Mouse (Mus musculus) stomach, postnatal 0 days (tissue): Measurements from ENCODE around the gene Acvrl1. TPM values are rescaled to one million over a fixed set of nuclear protein-coding genes. Genes with fewer than 3 reads are reported as not detected.

ENCODE experiments used
- ATAC-seq: fragments of 200-750 bp; cut with Nextera tagmentation; 2 replicates; pipeline ENCODE4 v1.8.0; 2017; ENCODE audit not compliant: low FRiP score, low TSS enrichment
- DNase-seq: peaks from one replicate; pipeline ENCODE4 v3.0.0-alpha.2; 2016; ENCODE audit warnings: low spot score
- H3K27ac ChIP-seq: fragments of 300-500 bp; sonication (generic); replicated peaks from 2 replicates; pipeline ENCODE4 v1.5.1; 2014; ENCODE audit warnings: mild to moderate bottlenecking, control low read depth
- H3K27me3 ChIP-seq: fragments of 300-500 bp; sonication (generic); 2 replicates; pipeline ENCODE4 v1.6.1; 2014; ENCODE audit warnings: low read length; ENCODE audit not compliant: control insufficient read depth, insufficient read depth
- H3K36me3 ChIP-seq: fragments of 300-500 bp; sonication (generic); 2 replicates; pipeline ENCODE4 v1.6.1; 2014; ENCODE audit warnings: low read length, mixed read lengths; ENCODE audit not compliant: control insufficient read depth, insufficient read depth
- H3K4me1 ChIP-seq: fragments of 300-500 bp; sonication (generic); replicated peaks from 2 replicates; pipeline ENCODE4 v1.6.1; 2014; ENCODE audit warnings: antibody characterized with exemption; ENCODE audit not compliant: control insufficient read depth, insufficient read depth
- H3K4me2 ChIP-seq: fragments of 300-500 bp; sonication (generic); replicated peaks from 2 replicates; pipeline ENCODE4 v1.6.1; 2014; ENCODE audit warnings: low read depth, mild to moderate bottlenecking, control low read depth, moderate library complexity
- H3K4me3 ChIP-seq: fragments of 300-500 bp; sonication (generic); 2 replicates; pipeline ENCODE4 v1.5.1; 2014; ENCODE audit warnings: low read depth, low read length, control low read depth
- H3K9ac ChIP-seq: fragments of 300-500 bp; sonication (generic); 2 replicates; pipeline ENCODE4 v1.6.1; 2014; ENCODE audit warnings: mild to moderate bottlenecking, low read length, control low read depth, mixed read lengths
- H3K9me3 ChIP-seq: fragments of 300-500 bp; sonication (generic); 2 replicates; pipeline ENCODE4 v1.6.1; 2016; ENCODE audit warnings: low read length; ENCODE audit not compliant: control insufficient read depth
- CTCF ChIP-seq: IDR thresholded peaks from 2 replicates; pipeline ENCODE4 v1.5.1; 2016; ENCODE audit warnings: antibody characterized with exemption, low read depth, mild to moderate bottlenecking, moderate library complexity
- EP300 ChIP-seq: optimal IDR thresholded peaks from 2 replicates; pipeline ENCODE3; 2016; ENCODE audit warnings: antibody characterized with exemption
- WGBS: fragments of 180-500 bp; shearing (Covaris S2); extraction: QIAGEN DNeasy Blood & Tissue Kit; methylation state at CpG from one replicate; pipeline ENCODE4 v1.1.7; 2014; 5-methylcytosine and 5-hydroxymethylcytosine counted together
- polyA plus RNA-seq: library from polyadenylated mRNA; unstranded; fragments of >200 nt; fragmentation: Nextera tagmentation; extraction: Ambion mirVana; gene quantifications from 2 replicates; pipeline ENCODE4 v1.2.1, GENCODE M21; 2015

Gene Acvrl1
- polyA plus RNA-seq, 1 experiment from 2014 or later: 15.2 TPM

DNA sequence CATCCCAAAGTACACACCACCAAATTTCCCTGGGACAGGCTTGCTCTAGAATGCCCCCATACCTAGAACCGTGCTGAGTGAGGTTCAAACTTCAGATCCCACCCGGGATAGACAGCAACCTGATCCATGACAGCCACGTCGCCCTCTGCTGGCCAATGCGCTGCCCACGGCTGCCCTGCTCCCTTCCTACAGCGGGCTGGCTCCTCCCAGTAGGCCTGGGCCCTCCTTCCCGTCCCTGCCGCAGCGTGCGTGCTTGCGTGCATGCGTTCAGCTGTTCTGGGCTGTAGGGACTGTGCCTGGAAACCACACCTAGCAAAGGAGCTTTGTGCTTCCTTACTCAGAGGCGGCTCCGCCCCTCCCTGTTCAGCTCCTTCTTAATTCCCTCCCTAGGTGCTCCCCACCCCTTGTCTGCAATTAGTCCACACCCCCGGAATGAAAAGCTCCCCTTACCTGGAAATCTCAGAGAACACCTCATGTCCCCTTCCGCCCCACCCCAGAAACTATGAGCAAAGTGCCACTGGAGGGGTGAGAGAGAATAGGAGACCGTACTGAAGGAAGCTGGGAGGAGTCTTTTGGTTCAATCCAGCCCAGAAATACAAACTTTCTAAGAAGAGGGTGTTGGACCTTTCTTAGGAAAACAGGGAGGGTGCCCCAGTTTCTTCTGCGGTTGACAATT is 17.2 kb downstream of the Acvrl1 start:
- peak overlapping the region; percentile 93 for H3K27ac ChIP-seq
- peak overlapping the region; percentile 40 for H3K4me2 ChIP-seq
- 6% methylated on average over 19 of the region's 19 CpGs for WGBS
- peaks cover 18% of the 10 kb centered on the region for H3K4me1 ChIP-seq
- peak overlapping the region; percentile 17; the same call in 1 of the 2 replicates for H3K4me3 ChIP-seq
- no peaks in the 10 kb centered on the region for H3K27me3 ChIP-seq
- TF ChIP-seq EP300 (peak; percentile 78), CTCF (peak; percentile 99)
- no peaks in the 10 kb centered on the region; the same call in 1 of the 2 replicates for H3K36me3 ChIP-seq
- peak overlapping the region; percentile 27; the same call in 1 of the 2 replicates for H3K9ac ChIP-seq
- ATAC-seq (peak; percentile 96), DNase-seq (peak; percentile 99)
- H3K9me3 ChIP-seq: no peaks in the 10 kb centered on the region

DNA sequence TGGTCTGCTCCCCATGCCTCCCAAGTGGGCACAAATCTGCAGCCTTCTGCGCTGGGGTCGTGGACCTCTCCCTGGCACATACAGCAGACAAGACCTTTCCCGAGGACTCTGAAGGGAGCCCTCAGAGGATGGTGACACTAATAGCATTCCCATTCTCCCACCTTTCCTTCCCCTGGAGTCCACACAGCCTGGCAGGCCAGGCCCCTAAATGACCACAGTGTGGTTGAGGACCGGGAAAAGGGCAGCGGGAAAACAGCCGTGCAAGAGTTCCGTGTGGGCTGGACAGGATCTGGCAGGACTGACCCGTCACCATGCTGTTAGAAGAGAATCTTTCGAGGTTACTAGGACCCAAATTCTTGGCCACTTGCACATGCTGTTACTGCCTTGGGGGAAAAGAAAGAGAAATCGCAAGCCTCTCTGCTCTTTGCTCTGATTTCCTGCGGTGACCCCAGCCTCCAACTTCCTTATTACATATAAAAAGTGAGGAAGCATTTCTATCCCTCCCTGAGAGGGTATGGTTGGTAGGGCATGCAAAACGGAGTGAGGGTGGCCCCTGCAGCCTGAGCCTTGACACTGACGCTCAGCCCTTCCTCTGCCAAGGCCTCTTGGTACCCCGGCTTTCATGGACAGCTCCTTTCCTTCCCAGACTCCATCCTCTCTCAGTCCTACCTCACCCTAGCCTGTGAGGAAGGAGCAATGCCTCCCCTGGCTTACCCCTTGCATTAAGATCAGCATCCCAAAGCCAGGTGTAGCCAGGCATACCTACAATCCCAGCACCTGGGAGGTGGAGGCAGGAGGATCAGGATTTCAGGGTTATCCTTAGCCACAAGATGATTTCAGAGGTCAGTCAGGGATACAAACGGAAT is 18.0 kb downstream of the Acvrl1 start:
- peak overlapping the region; percentile 40 for H3K4me2 ChIP-seq
- DNase-seq (no peak), ATAC-seq (no peak)
- no peak overlapping the region for H3K4me3 ChIP-seq
- H3K9ac ChIP-seq: 0 out of 2 replicates have a peak overlapping the region, but pooled peaks have one; percentile 23
- H3K27me3 ChIP-seq: no peaks in the 10 kb centered on the region
- H3K9me3 ChIP-seq: no peaks in the 10 kb centered on the region
- H3K4me1 ChIP-seq: peaks cover 16% of the 10 kb centered on the region
- WGBS: 46% methylated on average over 15 of the region's 15 CpGs
- H3K27ac ChIP-seq: peak overlapping the region; percentile 93
- TF ChIP-seq EP300: no peak
- no peak; the same call in 1 of the 2 replicates for TF ChIP-seq CTCF
- H3K36me3 ChIP-seq: no peaks in the 10 kb centered on the region; the same call in 1 of the 2 replicates

DNA sequence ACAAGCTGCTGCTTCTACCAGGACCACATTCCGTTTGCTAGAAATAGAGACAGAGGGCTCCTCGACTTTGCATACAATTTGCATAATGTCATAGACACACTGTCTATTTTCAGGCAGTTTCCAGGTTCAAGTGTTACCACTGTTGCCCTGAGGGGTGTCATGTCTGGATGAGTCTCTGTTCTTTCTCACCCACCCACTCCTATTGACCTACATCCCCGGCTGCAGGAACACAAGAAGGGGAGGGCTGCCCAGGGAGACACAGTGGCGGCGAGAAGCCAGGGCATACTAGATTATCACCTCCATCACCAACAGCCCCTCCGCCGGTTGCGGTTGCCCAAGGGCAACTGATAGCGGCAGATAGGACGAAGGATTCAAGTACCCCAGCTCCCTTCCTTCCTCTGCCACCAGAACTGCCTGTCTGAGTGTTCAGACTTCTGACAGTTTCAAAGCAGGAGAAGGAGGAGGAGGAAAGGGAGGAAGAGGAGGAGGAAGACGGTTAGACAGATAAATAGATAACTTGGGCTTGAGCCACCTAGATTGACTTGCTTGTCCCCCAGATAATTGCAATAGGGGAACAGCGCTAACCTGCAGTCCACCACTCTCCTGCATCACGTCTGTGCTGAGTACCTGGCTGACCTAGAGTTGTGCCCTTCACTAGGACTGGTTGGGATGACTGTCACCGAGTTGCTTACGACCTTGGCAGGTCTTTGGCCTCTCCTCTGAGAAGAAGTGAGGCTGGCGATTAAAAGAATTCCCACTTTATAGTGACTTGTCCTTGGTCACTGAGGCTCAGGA is 19.0 kb downstream of the Acvrl1 start:
- DNase-seq: no peak
- H3K36me3 ChIP-seq: no peaks in the 10 kb centered on the region; the same call in 1 of the 2 replicates
- H3K4me1 ChIP-seq: peaks cover 16% of the 10 kb centered on the region
- ATAC-seq: no peak
- H3K27me3 ChIP-seq: no peaks in the 10 kb centered on the region
- H3K4me3 ChIP-seq: no peak overlapping the region
- 65% methylated on average over 16 of the region's 16 CpGs for WGBS
- H3K9me3 ChIP-seq: no peaks in the 10 kb centered on the region
- TF ChIP-seq EP300 (no peak), CTCF (no peak)
- no peak overlapping the region for H3K4me2 ChIP-seq
- no peak overlapping the region for H3K9ac ChIP-seq
- H3K27ac ChIP-seq: no peak overlapping the region; the same call in 1 of the 2 replicates

DNA sequence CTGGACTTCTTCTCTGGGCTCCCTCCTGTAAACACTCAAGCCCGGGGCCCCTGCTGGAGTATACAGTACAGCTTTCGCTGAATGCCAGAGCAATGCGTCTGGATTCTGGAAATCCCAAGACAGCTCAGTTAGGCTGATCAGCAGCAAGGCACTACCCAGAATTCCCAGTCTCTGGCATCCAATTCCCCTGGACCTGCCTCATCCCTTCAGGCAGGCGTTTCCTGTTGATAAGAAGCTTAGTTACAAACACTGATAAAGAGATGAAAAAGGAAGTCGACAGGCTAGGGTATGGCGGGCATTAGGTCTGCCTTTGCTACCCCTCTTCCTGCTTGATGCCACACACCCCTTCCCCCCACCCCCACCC is 19.6 kb downstream of the Acvrl1 start:
- H3K27me3 ChIP-seq: no peaks in the 10 kb centered on the region
- no peak overlapping the region for H3K9ac ChIP-seq
- H3K36me3 ChIP-seq: no peaks in the 10 kb centered on the region; the same call in 1 of the 2 replicates
- H3K9me3 ChIP-seq: no peaks in the 10 kb centered on the region
- DNase-seq (peak; percentile 22), ATAC-seq (no peak)
- WGBS: 13% methylated on average over 6 of the region's 6 CpGs
- H3K4me1 ChIP-seq: peaks cover 16% of the 10 kb centered on the region
- TF ChIP-seq CTCF (no peak), EP300 (no peak)
- H3K4me2 ChIP-seq: no peak overlapping the region
- H3K27ac ChIP-seq: peak overlapping the region; percentile 36; the same call in 1 of the 2 replicates
- H3K4me3 ChIP-seq: no peak overlapping the region

DNA sequence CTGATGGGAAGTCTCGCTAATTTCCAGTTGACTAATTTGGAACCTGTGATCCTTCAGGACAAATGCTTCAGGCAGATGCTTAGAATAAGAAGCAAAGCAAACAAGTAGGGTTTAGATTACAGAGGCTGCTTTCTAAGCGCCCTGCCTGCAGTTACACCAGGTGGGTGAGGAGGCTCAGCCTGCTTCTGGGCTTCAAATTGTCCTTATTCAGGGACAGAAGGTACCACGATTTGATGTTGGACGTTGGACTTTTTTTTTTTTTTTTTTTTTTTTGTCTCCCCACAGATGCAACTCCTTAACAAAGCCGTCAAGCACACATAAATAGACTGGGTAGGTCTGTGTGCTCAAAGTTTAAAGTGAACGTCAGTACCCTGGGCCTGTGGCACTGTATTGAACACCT is 20.3 kb downstream of the Acvrl1 start:
- no peak for DNase-seq
- no peak overlapping the region for H3K9ac ChIP-seq

More for the DNA sequence above, 20.3 kb downstream of the Acvrl1 start:
- H3K9me3 ChIP-seq: no peaks in the 10 kb centered on the region
- no peak for ATAC-seq
- peaks cover 12% of the 10 kb centered on the region for H3K4me1 ChIP-seq
- 50% methylated on average over 6 of the region's 6 CpGs for WGBS
- H3K27me3 ChIP-seq: no peaks in the 10 kb centered on the region
- no peak overlapping the region for H3K4me3 ChIP-seq
- TF ChIP-seq EP300: no peak
- TF ChIP-seq CTCF: no peak
- H3K36me3 ChIP-seq: no peaks in the 10 kb centered on the region; the same call in 1 of the 2 replicates
- H3K4me2 ChIP-seq: no peak overlapping the region
- peak overlapping the region; percentile 5; the same call in 1 of the 2 replicates for H3K27ac ChIP-seq
